Mouse (Mus musculus): ENCODE results near the gene Noxred1. TPM values are rescaled to one million over a fixed set of nuclear protein-coding genes. Genes with fewer than 3 reads are reported as not detected.

The Noxred1 gene
- total and polyA plus RNA-seq, 2 experiments from 2014 or later = 0.48 to 0.84 TPM

GRCm38 (mm10) chr12:87266108-87266826 is 27.7 kb upstream of the Noxred1 start, which contains the start of the genes Vipas39 and Ahsa1:
Gene Vipas39, minus strand, starts transcription at chr12:87266256.
Gene Ahsa1, plus strand, starts transcription at chr12:87266479.
- ATAC-seq = peak; percentile 98
- Histone ChIP-seq H3K4me3 (ENCODE audit: low read length) (peak within 1 kb of the TSS; percentile 84), H3K4me2 (ENCODE audit: low read depth, low read length) (peak within 1 kb of the TSS; percentile 84), H3K36me3 (ENCODE audit: insufficient read depth, low read length) (peaks cover 24% of the 10 kb centered on the region), H3K27ac (peak within 1 kb of the TSS; percentile 91), H3K9ac (replicated peaks; ENCODE audit: low read length) (peak within 1 kb of the TSS; percentile 86), H3K9me3 (ENCODE audit: low read length) (no peaks in the 10 kb centered on the region), H3K4me1 (ENCODE audit: insufficient read depth, low read length) (no peaks in the 10 kb centered on the region; the same call in 1 of the 2 replicates), H3K27me3 (ENCODE audit: insufficient read depth, low read length) (no peaks in the 10 kb centered on the region)
- WGBS = under 1% methylated on average over 31 of the region's 31 CpGs
- TF ChIP-seq CTCF (IDR thresholded peaks at IDR 0.05; ENCODE audit: low read depth) = peak; percentile 61
- DNase-seq (ENCODE audit: low spot score) = peak; percentile 98

DNA sequence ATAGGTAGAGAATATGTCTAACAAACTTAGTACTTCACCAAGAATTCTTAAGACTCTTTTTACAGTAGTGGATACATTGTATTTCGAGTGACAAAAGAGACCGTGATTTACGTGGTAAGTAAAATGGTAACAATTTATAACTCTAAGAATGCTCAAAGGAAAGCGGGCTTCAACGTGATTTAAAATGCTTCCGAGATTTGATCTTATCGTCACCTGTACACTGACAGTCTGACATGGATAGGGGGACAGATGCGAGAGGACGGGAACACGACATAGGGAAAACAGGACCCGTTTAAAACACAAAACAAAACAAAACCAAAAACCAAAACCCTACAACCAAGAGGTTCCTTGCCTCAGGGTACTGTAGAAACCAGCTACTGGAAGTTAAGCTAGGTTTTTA is 26.9 kb upstream of the Noxred1 start:
- no peaks in the 10 kb centered on the region for H3K27me3 ChIP-seq (ENCODE audit: insufficient read depth, low read length)
- H3K36me3 ChIP-seq (ENCODE audit: insufficient read depth, low read length) = peaks cover 22% of the 10 kb centered on the region
- ATAC-seq (no peak), DNase-seq (ENCODE audit: low spot score) (no peak)
- peak overlapping the region; percentile 86 for H3K9ac ChIP-seq (replicated peaks; ENCODE audit: low read length)
- H3K4me3 ChIP-seq (ENCODE audit: low read length) = peak overlapping the region; percentile 84
- H3K4me1 ChIP-seq (ENCODE audit: insufficient read depth, low read length) = no peaks in the 10 kb centered on the region; the same call in 1 of the 2 replicates
- H3K27ac ChIP-seq = peak overlapping the region; percentile 91
- 25% methylated on average over 11 of the region's 11 CpGs for WGBS
- no peaks in the 10 kb centered on the region for H3K9me3 ChIP-seq (ENCODE audit: low read length)
- H3K4me2 ChIP-seq (ENCODE audit: low read depth, low read length) = peak overlapping the region; percentile 84
- no peak for TF ChIP-seq CTCF (IDR thresholded peaks at IDR 0.05; ENCODE audit: low read depth)

DNA sequence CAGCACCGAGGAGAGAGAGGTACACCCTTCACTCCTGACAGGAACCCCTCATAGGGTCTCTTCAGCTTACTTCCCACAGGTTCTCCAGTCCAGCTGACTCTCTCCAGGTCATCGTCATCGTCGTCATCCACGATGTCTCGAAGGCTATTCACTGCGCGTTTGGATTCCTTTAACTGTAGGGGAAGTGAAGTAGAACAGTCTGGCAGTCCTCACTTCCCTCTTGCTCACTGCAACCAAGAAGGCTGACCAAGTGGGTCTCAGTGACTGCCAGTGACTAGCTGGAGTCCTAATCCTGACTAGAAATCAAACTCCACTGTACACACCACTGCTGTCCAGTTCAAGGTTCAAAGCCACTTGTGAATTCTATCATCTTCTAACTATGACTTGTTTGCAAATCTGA is 22.0 kb upstream of the Noxred1 start:
- ATAC-seq = no peak
- H3K27ac ChIP-seq = no peak overlapping the region
- no peaks in the 10 kb centered on the region for H3K27me3 ChIP-seq (ENCODE audit: insufficient read depth, low read length)
- WGBS = 91% methylated on average over 8 of the region's 8 CpGs
- no peaks in the 10 kb centered on the region for H3K9me3 ChIP-seq (ENCODE audit: low read length)
- no peak for TF ChIP-seq CTCF (IDR thresholded peaks at IDR 0.05; ENCODE audit: low read depth)
- no peak overlapping the region for H3K4me2 ChIP-seq (ENCODE audit: low read depth, low read length)
- no peak for DNase-seq (ENCODE audit: low spot score)
- no peak overlapping the region for H3K4me3 ChIP-seq (ENCODE audit: low read length)
- H3K36me3 ChIP-seq (ENCODE audit: insufficient read depth, low read length) = peaks cover 47% of the 10 kb centered on the region
- no peaks in the 10 kb centered on the region for H3K4me1 ChIP-seq (ENCODE audit: insufficient read depth, low read length)
- no peak overlapping the region for H3K9ac ChIP-seq (replicated peaks; ENCODE audit: low read length)

GRCm38 (mm10) chr12:87256629-87257028 is 18.1 kb upstream of the Noxred1 start:
- no peaks in the 10 kb centered on the region for H3K4me1 ChIP-seq (ENCODE audit: insufficient read depth, low read length)
- TF ChIP-seq CTCF (IDR thresholded peaks at IDR 0.05; ENCODE audit: low read depth) = no peak
- H3K27me3 ChIP-seq (ENCODE audit: insufficient read depth, low read length) = no peaks in the 10 kb centered on the region
- H3K36me3 ChIP-seq (ENCODE audit: insufficient read depth, low read length) = peaks cover 76% of the 10 kb centered on the region
- H3K9ac ChIP-seq (replicated peaks; ENCODE audit: low read length) = no peak overlapping the region
- 94% methylated on average over 5 of the region's 5 CpGs for WGBS
- DNase-seq (ENCODE audit: low spot score) (no peak), ATAC-seq (no peak)
- H3K27ac ChIP-seq = no peak overlapping the region
- no peak overlapping the region for H3K4me3 ChIP-seq (ENCODE audit: low read length)
- H3K4me2 ChIP-seq (ENCODE audit: low read depth, low read length) = no peak overlapping the region
- H3K9me3 ChIP-seq (ENCODE audit: low read length) = no peaks in the 10 kb centered on the region

DNA sequence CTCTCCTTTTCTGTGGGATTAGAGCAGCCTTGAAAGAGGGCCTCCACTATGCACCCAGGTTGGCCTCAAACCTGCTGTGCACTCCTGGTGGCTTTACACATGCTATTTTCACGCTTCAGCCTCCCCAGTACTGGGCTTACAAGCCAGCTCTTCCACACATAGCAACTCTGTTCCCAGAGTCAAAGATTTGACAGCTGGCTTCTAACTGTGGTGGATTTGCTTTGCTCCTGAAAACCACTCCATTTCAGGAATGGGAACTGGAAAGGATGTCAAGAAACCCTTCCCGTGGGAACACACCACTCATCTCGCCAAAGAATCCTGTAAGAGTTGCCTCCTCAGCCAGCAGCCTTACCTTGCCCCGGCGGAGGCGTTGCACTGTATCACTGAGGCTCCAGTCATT is 15.3 kb upstream of the Noxred1 start:
- H3K4me3 ChIP-seq (ENCODE audit: low read length) = no peak overlapping the region
- DNase-seq (ENCODE audit: low spot score) (no peak), ATAC-seq (no peak)
- H3K4me1 ChIP-seq (ENCODE audit: insufficient read depth, low read length) = no peaks in the 10 kb centered on the region
- TF ChIP-seq CTCF (IDR thresholded peaks at IDR 0.05; ENCODE audit: low read depth) = no peak
- H3K4me2 ChIP-seq (ENCODE audit: low read depth, low read length) = no peak overlapping the region
- no peaks in the 10 kb centered on the region for H3K27me3 ChIP-seq (ENCODE audit: insufficient read depth, low read length)
- H3K27ac ChIP-seq = no peak overlapping the region
- WGBS = 93% methylated on average over 6 of the region's 6 CpGs
- H3K9me3 ChIP-seq (ENCODE audit: low read length) = no peaks in the 10 kb centered on the region
- H3K9ac ChIP-seq (replicated peaks; ENCODE audit: low read length) = no peak overlapping the region
- H3K36me3 ChIP-seq (ENCODE audit: insufficient read depth, low read length) = peaks cover 86% of the 10 kb centered on the region

GRCm38 (mm10) chr12:87250161-87250560 is 11.6 kb upstream of the Noxred1 start:
- no peak for ATAC-seq
- no peak overlapping the region for H3K9ac ChIP-seq (replicated peaks; ENCODE audit: low read length)

GRCm38 (mm10) chr12:87236882-87237483 is 1.5 kb downstream of the Noxred1 start:
- H3K9me3 ChIP-seq (ENCODE audit: low read length) = no peaks in the 10 kb centered on the region
- H3K4me2 ChIP-seq (ENCODE audit: low read depth, low read length) = no peak overlapping the region
- DNase-seq (ENCODE audit: low spot score) = no peak
- H3K27ac ChIP-seq = no peak overlapping the region
- no peak for TF ChIP-seq CTCF (IDR thresholded peaks at IDR 0.05; ENCODE audit: low read depth)
- ATAC-seq = no peak
- no peak overlapping the region for H3K9ac ChIP-seq (replicated peaks; ENCODE audit: low read length)
- WGBS = 85% methylated on average over 5 of the region's 5 CpGs
- H3K36me3 ChIP-seq (ENCODE audit: insufficient read depth, low read length) = peaks cover 30% of the 10 kb centered on the region
- no peaks in the 10 kb centered on the region for H3K27me3 ChIP-seq (ENCODE audit: insufficient read depth, low read length)
- H3K4me3 ChIP-seq (ENCODE audit: low read length) = no peak overlapping the region
- H3K4me1 ChIP-seq (ENCODE audit: insufficient read depth, low read length) = no peaks in the 10 kb centered on the region

More at GRCm38 (mm10) chr12:87250161-87250560, 11.6 kb upstream of the Noxred1 start:
- H3K27ac ChIP-seq = no peak overlapping the region
- peaks cover 74% of the 10 kb centered on the region for H3K36me3 ChIP-seq (ENCODE audit: insufficient read depth, low read length)
- H3K27me3 ChIP-seq (ENCODE audit: insufficient read depth, low read length) = no peaks in the 10 kb centered on the region
- H3K9me3 ChIP-seq (ENCODE audit: low read length) = no peaks in the 10 kb centered on the region
- WGBS = 92% methylated on average over 6 of the region's 6 CpGs
- no peak overlapping the region for H3K4me3 ChIP-seq (ENCODE audit: low read length)
- no peak overlapping the region for H3K4me2 ChIP-seq (ENCODE audit: low read depth, low read length)
- no peaks in the 10 kb centered on the region for H3K4me1 ChIP-seq (ENCODE audit: insufficient read depth, low read length)
- no peak for DNase-seq (ENCODE audit: low spot score)
- TF ChIP-seq CTCF (IDR thresholded peaks at IDR 0.05; ENCODE audit: low read depth) = no peak

Data from hindbrain, postnatal 0 days (tissue).